Mouse (Mus musculus) intestine, embryonic 14.5 days (tissue): ENCODE data around the gene Otop3. TPM values are rescaled to one million over a fixed set of nuclear protein-coding genes. Genes with fewer than 3 reads are reported as not detected.

Source experiments
- ATAC-seq: fragments of 200-750 bp; cut with Nextera tagmentation; replicated peaks from 2 replicates; pipeline ENCODE4 v1.8.0; 2017; ENCODE audit warnings: low read depth, moderate number of reproducible peaks, moderate TSS enrichment, moderate library complexity; ENCODE audit not compliant: low FRiP score, low TSS enrichment
- DNase-seq: peaks from one replicate; pipeline ENCODE4 v3.0.0-alpha.2; 2018; ENCODE audit warnings: low spot score
- H3K27ac ChIP-seq: fragments of 300-500 bp; sonication (generic); 2 replicates; pipeline ENCODE4 v1.5.1; 2014; ENCODE audit warnings: low read depth, mild to moderate bottlenecking, control low read depth
- H3K27me3 ChIP-seq: fragments of 300-500 bp; sonication (generic); replicated peaks from 2 replicates; pipeline ENCODE4 v1.6.1; 2014; ENCODE audit warnings: low read length, control low read depth; ENCODE audit not compliant: control insufficient read depth, insufficient read depth
- H3K36me3 ChIP-seq: fragments of 300-500 bp; sonication (generic); 2 replicates; pipeline ENCODE4 v1.6.1; 2014; ENCODE audit warnings: low read length, control low read depth; ENCODE audit not compliant: control insufficient read depth, insufficient read depth
- H3K4me1 ChIP-seq: fragments of 300-500 bp; sonication (generic); replicated peaks from 2 replicates; pipeline ENCODE4 v1.6.1; 2014; ENCODE audit warnings: low read length, control low read depth, mixed read lengths; ENCODE audit not compliant: control insufficient read depth, insufficient read depth
- H3K4me2 ChIP-seq: fragments of 300-500 bp; sonication (generic); 2 replicates; pipeline ENCODE4 v1.6.1; 2014; ENCODE audit warnings: low read length
- H3K4me3 ChIP-seq: fragments of 300-500 bp; sonication (generic); 2 replicates; pipeline ENCODE4 v1.5.1; 2014; ENCODE audit warnings: low read depth, low read length, control low read depth, mixed read lengths
- H3K9ac ChIP-seq: fragments of 300-500 bp; sonication (generic); 2 replicates; pipeline ENCODE4 v1.6.1; 2014; ENCODE audit warnings: mild to moderate bottlenecking, low read length
- H3K9me3 ChIP-seq: fragments of 300-500 bp; sonication (generic); 2 replicates; pipeline ENCODE4 v1.6.1; 2016; ENCODE audit warnings: low read length, control low read depth; ENCODE audit not compliant: control insufficient read depth
- WGBS: fragments of 180-500 bp; shearing (Covaris S2); extraction: QIAGEN DNeasy Blood & Tissue Kit; methylation state at CpG from one replicate; pipeline ENCODE4 v1.1.7; 2014; 5-methylcytosine and 5-hydroxymethylcytosine counted together
- polyA plus RNA-seq: library from polyadenylated mRNA; unstranded; fragments of >200 nt; fragmentation: Nextera tagmentation; extraction: Ambion mirVana; gene quantifications from 2 replicates; pipeline ENCODE4 v1.2.1, GENCODE M21; 2014

The Otop3 gene
- 0.36 and 0.65 TPM in 2 replicates for polyA plus RNA-seq

DNA sequence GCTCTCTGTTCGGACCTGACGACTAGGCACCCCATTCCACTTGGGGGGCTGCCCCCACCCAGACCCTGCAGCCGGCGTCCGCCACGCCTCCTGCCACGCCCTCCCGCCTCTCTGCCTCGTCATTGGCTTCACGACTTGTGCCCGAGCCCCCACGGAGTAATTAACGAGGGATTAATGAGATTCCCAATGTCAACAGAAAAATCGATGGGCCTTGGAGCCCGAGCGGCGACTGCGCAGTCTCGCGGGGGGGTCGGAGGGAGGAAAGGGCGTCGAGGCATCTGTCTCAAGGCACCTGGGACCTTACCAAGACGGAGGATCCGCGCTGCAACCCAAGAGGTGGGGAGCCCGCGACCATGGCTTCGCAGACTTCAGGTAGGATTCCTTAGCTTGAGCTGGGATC lies at the start of gene Otop3:
TSS of gene Otop3 (plus strand) at position 201 of the 400 bp plus-strand sequence.
- no peaks in the 10 kb centered on the region for H3K9me3 ChIP-seq
- no peak for ATAC-seq
- no peaks in the 10 kb centered on the region for H3K36me3 ChIP-seq
- no peak within 1 kb of the TSS for H3K9ac ChIP-seq
- peaks cover 5% of the 10 kb centered on the region; the same call in 1 of the 2 replicates for H3K4me1 ChIP-seq
- peaks cover 50% of the 10 kb centered on the region for H3K27me3 ChIP-seq
- 2% methylated on average over 28 of the region's 29 CpGs for WGBS
- DNase-seq: no peak
- peak within 1 kb of the TSS; percentile 24 for H3K4me2 ChIP-seq
- no peak within 1 kb of the TSS for H3K27ac ChIP-seq
- H3K4me3 ChIP-seq: no peak within 1 kb of the TSS

DNA sequence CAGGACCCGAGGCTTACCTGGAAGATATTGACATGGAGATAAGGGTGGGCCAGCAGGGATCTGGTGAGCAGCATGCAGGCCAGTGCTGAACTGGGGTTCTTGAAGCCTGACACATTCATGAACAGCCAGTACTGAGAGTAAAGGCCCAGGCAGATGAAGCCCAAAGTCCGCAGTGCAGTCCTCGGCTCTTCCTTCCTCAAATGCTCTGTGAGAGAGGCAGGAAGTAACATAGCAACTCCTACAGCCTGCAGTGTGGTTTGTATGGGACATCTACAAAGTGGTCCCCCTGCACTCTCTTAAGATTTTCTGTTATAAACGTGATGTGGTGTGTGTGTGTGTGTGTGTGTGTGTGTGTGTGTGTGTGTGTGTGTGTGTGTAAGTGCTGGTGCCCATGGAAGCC lies 49.2 kb upstream of the Otop3 start:
- Histone ChIP-seq H3K4me2 (no peak overlapping the region), H3K9me3 (no peaks in the 10 kb centered on the region), H3K4me3 (no peak overlapping the region), H3K27ac (no peak overlapping the region), H3K27me3 (no peaks in the 10 kb centered on the region), H3K4me1 (peaks cover 4% of the 10 kb centered on the region), H3K36me3 (no peaks in the 10 kb centered on the region), H3K9ac (no peak overlapping the region)
- WGBS: 48% methylated on average over 4 of the region's 4 CpGs
- ATAC-seq (no peak), DNase-seq (no peak)

DNA sequence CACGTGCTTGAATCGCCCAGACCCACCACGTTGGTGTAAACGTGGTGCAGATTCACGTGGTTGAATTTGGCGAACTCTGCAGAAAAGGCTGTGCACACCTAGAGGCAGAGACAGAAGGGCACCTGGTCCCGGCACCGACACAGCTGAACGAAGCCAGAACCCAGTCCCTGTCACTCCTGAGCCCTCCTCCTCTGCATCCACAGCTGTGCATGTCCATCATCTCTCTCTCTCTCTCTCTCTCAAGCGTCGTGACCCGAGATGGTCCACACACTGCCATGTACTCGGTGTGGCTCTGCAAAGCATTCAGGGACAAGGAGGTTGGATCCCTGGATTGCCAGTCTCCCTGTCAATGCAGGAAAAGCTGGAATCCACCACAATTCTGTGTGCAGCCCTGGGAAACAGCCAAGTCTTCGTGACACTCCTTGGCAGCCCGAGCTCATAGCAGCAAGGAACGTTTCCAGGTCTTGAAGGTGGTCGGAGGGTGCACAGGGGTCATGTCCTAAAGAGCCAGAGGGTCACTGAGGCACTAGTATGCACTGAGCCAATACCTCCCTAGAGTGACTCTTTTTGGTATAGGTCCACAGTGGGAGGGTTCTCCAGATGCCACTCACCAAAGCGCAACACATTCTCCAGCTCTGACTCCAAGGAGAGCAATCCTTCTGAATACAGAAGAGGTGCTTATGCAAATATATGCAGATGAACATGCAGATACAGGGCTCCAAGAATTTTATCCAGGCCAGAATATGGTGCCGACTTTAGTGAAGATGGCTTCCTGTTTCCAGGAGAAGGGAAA lies 48.1 kb upstream of the Otop3 start:
- no peak overlapping the region for H3K27ac ChIP-seq

DNA sequence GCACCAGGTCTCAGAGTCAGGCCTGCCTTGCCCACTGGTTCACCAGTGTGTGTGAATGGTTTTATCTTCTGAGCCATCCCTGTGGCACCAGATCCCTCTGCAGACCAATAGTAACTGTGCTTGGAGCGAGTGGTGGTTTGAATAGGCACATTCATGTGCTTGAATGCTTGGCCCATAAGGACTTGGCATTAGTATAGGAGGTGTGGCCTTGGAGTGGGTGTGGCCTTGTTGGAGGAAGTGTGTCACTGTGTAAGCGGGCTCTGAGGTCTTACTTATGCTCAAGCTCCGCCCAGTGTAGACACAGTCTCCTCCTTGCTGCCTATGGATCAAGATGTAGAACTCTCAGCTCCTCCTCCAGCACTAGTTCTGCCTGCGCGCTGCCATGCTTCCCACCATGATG lies 47.1 kb upstream of the Otop3 start:
- H3K27me3 ChIP-seq: no peaks in the 10 kb centered on the region
- DNase-seq (no peak), ATAC-seq (no peak)
- H3K27ac ChIP-seq: no peak overlapping the region
- H3K9ac ChIP-seq: no peak overlapping the region
- no peaks in the 10 kb centered on the region for H3K9me3 ChIP-seq
- H3K36me3 ChIP-seq: no peaks in the 10 kb centered on the region
- H3K4me1 ChIP-seq: peaks cover 9% of the 10 kb centered on the region
- no peak overlapping the region for H3K4me3 ChIP-seq
- H3K4me2 ChIP-seq: no peak overlapping the region
- 85% methylated on average over 5 of the region's 5 CpGs for WGBS

More for the DNA sequence above, 48.1 kb upstream of the Otop3 start:
- Histone ChIP-seq H3K36me3 (no peaks in the 10 kb centered on the region), H3K27me3 (no peaks in the 10 kb centered on the region), H3K4me3 (no peak overlapping the region), H3K9me3 (no peaks in the 10 kb centered on the region), H3K9ac (no peak overlapping the region), H3K4me1 (peaks cover 9% of the 10 kb centered on the region), H3K4me2 (no peak overlapping the region)
- no peak for ATAC-seq
- no peak for DNase-seq
- WGBS: 81% methylated on average over 19 of the region's 19 CpGs

DNA sequence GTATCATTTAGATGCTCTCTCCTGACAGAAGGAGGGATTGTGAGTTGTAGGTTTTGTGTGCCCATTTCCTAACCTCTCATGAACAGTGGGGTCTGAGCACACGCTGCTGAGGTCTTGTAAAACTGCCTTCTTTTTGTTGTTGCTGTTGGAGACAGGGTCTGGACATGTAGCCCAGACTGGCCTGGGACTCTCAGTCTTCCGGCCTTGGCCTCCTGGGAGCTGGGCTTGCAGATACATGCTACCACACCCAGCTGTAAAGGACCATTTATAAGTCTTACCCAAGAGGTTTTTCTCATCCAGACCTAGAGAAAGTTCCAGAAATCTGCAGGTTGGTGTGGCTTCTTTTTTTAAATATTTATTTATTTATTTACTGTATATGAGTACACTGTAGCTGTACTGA lies 46.2 kb upstream of the Otop3 start:
- H3K4me3 ChIP-seq: no peak overlapping the region
- DNase-seq: no peak
- 90% methylated on average over 2 of the region's 2 CpGs for WGBS
- H3K9me3 ChIP-seq: no peaks in the 10 kb centered on the region
- peaks cover 9% of the 10 kb centered on the region for H3K4me1 ChIP-seq
- H3K27ac ChIP-seq: no peak overlapping the region
- no peak overlapping the region for H3K4me2 ChIP-seq
- H3K27me3 ChIP-seq: no peaks in the 10 kb centered on the region
- no peak overlapping the region for H3K9ac ChIP-seq
- no peak for ATAC-seq
- H3K36me3 ChIP-seq: no peaks in the 10 kb centered on the region

GRCm38 (mm10) chr11:115289885-115290284 lies 44.6 kb upstream of the Otop3 start:
- H3K27me3 ChIP-seq: no peaks in the 10 kb centered on the region
- no peak overlapping the region for H3K27ac ChIP-seq
- ATAC-seq (no peak), DNase-seq (no peak)
- H3K36me3 ChIP-seq: no peaks in the 10 kb centered on the region
- H3K9me3 ChIP-seq: no peaks in the 10 kb centered on the region
- no peak overlapping the region for H3K9ac ChIP-seq
- peaks cover 9% of the 10 kb centered on the region for H3K4me1 ChIP-seq
- WGBS: 71% methylated on average over 8 of the region's 8 CpGs
- H3K4me2 ChIP-seq: no peak overlapping the region
- H3K4me3 ChIP-seq: no peak overlapping the region

- Histone ChIP-seq H3K36me3 (no peaks in the 10 kb centered on the region), H3K9ac (no peak overlapping the region), H3K4me3 (no peak overlapping the region), H3K27me3 (no peaks in the 10 kb centered on the region), H3K27ac (peak overlapping the region; percentile 35; the same call in 1 of the 2 replicates), H3K4me2 (no peak overlapping the region), H3K4me1 (peaks cover 9% of the 10 kb centered on the region), H3K9me3 (no peaks in the 10 kb centered on the region)
- WGBS: 83% methylated on average over 1 of the region's 1 CpGs
- ATAC-seq: no peak
- DNase-seq: no peak
These were observed 44.2 kb upstream of the Otop3 start for GRCm38 (mm10) chr11:115290314-115290713.

DNA sequence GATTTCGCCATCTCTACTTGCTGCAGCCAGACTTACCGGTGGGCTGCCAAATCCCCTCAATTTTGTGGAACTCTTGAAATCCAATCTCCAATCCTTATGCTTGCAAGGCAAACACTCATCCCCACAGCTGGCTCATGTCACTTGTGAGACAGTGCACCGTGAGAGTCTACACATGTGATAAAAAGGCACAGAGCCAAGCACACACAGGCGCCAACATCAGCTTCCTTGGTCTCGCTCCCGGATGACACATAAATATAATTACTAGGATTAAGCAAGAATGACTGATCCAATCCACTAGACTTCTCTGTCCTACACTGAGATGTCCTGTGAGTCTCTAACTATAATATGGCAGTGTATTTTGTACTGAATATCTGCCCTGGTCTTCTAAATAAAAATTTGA lies 43.6 kb upstream of the Otop3 start:
- Histone ChIP-seq H3K27ac (peak overlapping the region; percentile 35; the same call in 1 of the 2 replicates), H3K4me2 (no peak overlapping the region), H3K4me1 (peaks cover 9% of the 10 kb centered on the region), H3K4me3 (no peak overlapping the region), H3K9ac (no peak overlapping the region), H3K36me3 (no peaks in the 10 kb centered on the region), H3K27me3 (no peaks in the 10 kb centered on the region), H3K9me3 (no peaks in the 10 kb centered on the region)
- 0 out of 2 replicates have a peak, but pooled peaks have one; percentile 16 for ATAC-seq
- no peak for DNase-seq
- WGBS: 40% methylated on average over 6 of the region's 6 CpGs

- no peaks in the 10 kb centered on the region for H3K9me3 ChIP-seq
- H3K27ac ChIP-seq: no peak overlapping the region
- H3K4me2 ChIP-seq: no peak overlapping the region
- H3K4me3 ChIP-seq: no peak overlapping the region
- no peak overlapping the region for H3K9ac ChIP-seq
- no peaks in the 10 kb centered on the region for H3K36me3 ChIP-seq
- peaks cover 2% of the 10 kb centered on the region; the same call in 1 of the 2 replicates for H3K27me3 ChIP-seq
- no peak for ATAC-seq
- 77% methylated on average over 10 of the region's 10 CpGs for WGBS
- DNase-seq: no peak
- peaks cover 9% of the 10 kb centered on the region for H3K4me1 ChIP-seq
These were observed 43.0 kb upstream of the Otop3 start for GRCm38 (mm10) chr11:115291503-115291902.
